ENCODE assay signal across 19 mouse cellular contexts in the genomic region with DNA sequence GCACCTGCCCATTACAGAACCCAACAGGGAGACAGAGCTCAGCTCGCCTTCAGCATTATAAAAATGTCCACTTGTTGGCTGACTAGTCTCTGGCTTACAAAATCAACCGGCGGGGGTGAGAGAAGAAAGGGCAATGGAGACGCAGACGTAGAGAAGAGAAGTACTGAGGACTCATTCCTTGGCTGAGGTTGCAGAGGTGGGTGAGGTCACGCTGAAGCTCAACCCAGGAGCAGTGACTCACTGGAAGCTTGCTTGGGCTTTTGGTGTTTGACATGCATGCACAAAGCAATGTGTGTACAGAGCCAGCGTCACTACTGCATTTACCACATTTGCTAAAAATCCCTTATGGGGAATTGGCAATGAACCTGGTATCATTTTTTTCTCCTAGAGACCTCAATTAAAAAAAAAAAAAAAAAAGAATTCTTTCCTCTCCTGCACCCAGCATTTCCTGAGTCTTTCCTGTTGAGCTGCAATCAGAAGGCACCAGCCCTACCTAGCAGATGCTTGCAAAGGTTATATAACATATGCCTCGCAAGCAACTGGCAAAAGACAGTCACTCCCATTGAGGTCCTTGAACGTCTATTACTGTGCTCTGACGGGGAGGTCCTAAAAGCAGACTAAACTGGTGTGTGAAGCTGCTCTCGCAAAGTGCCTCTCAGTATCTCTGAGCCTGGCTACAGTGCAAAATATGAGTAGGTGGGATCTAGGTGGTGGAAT.
DNase-seq lines count a peak whose midpoint lies in the region; ATAC-seq and TF ChIP-seq lines count a peak whose summit lies in the region.
"Had no signal": no experiment of that assay in that cellular context is flagged by ENCODE, and none has a peak within 500 bp of the region (broad histone marks: within the 10 kb centered on the region; RNA-seq: fewer than 3 reads in every experiment).

No protein-coding gene starts in this region.

- no peak for TF ChIP-seq POLR2A in cerebellum, adult 2 months (IDR thresholded peaks at IDR 0.05; ENCODE audit: borderline replicate concordance, insufficient read depth, low read length)

- peak; percentile 52 to 65 for DNase-seq in cerebellum, adult 2 months
- no peak for DNase-seq in cerebellum, postnatal 4 days (ENCODE audit: low spot score in 2 of 2)
- peak; percentile 14 for DNase-seq in lung, postnatal 0 days (ENCODE audit: low spot score)
- no peak for DNase-seq in lung, postnatal 14 days
- peak; percentile 84 for DNase-seq in brain, adult 2 months (ENCODE audit: low read depth, low spot score)
- DNase-seq in neural tube, embryonic 10.5 days (ENCODE audit: extremely low spot score, low spot score): no peak
- DNase-seq: cerebellum, postnatal 14 days; heart, adult 18-20 months; kidney, adult 18-20 months; kidney, postnatal 36 days; layer of hippocampus, postnatal 36 days had no signal

- H3K27me3 ChIP-seq in cerebellum, adult 2 months (ENCODE audit: control insufficient read depth, insufficient read depth, low read length): no peaks in the 10 kb centered on the region
- H3K27me3 ChIP-seq in lung, postnatal 0 days (replicated peaks; ENCODE audit: insufficient read depth, low read length): no peaks in the 10 kb centered on the region
- H3K27me3 ChIP-seq: embryonic facial prominence, embryonic 13.5 days; hindbrain, embryonic 15.5 days; midbrain, embryonic 15.5 days; neural tube, embryonic 13.5 days had no signal

- no peak overlapping the region for H3K4me2 ChIP-seq in lung, postnatal 0 days (replicated peaks; ENCODE audit: low read depth, low read length)
- H3K4me2 ChIP-seq: embryonic facial prominence, embryonic 13.5 days; hindbrain, embryonic 15.5 days; midbrain, embryonic 15.5 days; neural tube, embryonic 13.5 days had no signal

- H3K9ac ChIP-seq in lung, postnatal 0 days (replicated peaks; ENCODE audit: low read depth): no peak overlapping the region
- H3K9ac ChIP-seq: embryonic facial prominence, embryonic 13.5 days; hindbrain, embryonic 15.5 days; liver, embryonic 14.5 days; midbrain, embryonic 15.5 days; neural tube, embryonic 13.5 days had no signal

- no peak for TF ChIP-seq CTCF in cerebellum, adult 2 months (IDR thresholded peaks at IDR 0.05; ENCODE audit: borderline replicate concordance, insufficient read depth, low read depth, low read length)
- no peak for TF ChIP-seq CTCF in lung, postnatal 0 days (IDR thresholded peaks at IDR 0.05)

- H3K9me3 ChIP-seq in lung, postnatal 0 days (ENCODE audit: low read length): no peaks in the 10 kb centered on the region
- H3K9me3 ChIP-seq: embryonic facial prominence, embryonic 13.5 days; forebrain, embryonic 10.5 days; hindbrain, embryonic 15.5 days; midbrain, embryonic 15.5 days; neural tube, embryonic 13.5 days had no signal

- H3K27ac ChIP-seq in cerebellum, adult 2 months (ENCODE audit: insufficient read depth, low read length): peak overlapping the region; percentile 79
- H3K27ac ChIP-seq in lung, postnatal 0 days (ENCODE audit: low read length): no peak overlapping the region
- H3K27ac ChIP-seq: embryonic facial prominence, embryonic 13.5 days; forebrain, embryonic 10.5 days; hindbrain, embryonic 15.5 days; liver, embryonic 14.5 days; macrophage; midbrain, embryonic 15.5 days; neural tube, embryonic 13.5 days had no signal

- H3K4me1 ChIP-seq in cerebellum, adult 2 months (ENCODE audit: control insufficient read depth, insufficient read depth, low read length): peaks cover 18% of the 10 kb centered on the region
- no peaks in the 10 kb centered on the region for H3K4me1 ChIP-seq in lung, postnatal 0 days (ENCODE audit: insufficient read depth, low read depth, low read length)
- H3K4me1 ChIP-seq: embryonic facial prominence, embryonic 13.5 days; forebrain, embryonic 10.5 days; hindbrain, embryonic 15.5 days; midbrain, embryonic 15.5 days; neural tube, embryonic 13.5 days had no signal

- no peak for TF ChIP-seq EP300 in lung, postnatal 0 days (IDR thresholded peaks at IDR 0.05)

- no peak overlapping the region for H3K4me3 ChIP-seq in cerebellum, adult 2 months (replicated peaks; ENCODE audit: insufficient read depth, low read depth, low read length)
- H3K4me3 ChIP-seq in lung, postnatal 0 days (ENCODE audit: low read depth, low read length): no peak overlapping the region
- H3K4me3 ChIP-seq: embryonic facial prominence, embryonic 13.5 days; forebrain, embryonic 10.5 days; hindbrain, embryonic 15.5 days; midbrain, embryonic 15.5 days; neural tube, embryonic 13.5 days had no signal

- ATAC-seq in lung, postnatal 0 days: no peak
- ATAC-seq in monocyte, adult 5-6 weeks (replicated peaks; ENCODE audit: insufficient number of reproducible peaks, low FRiP score, low TSS enrichment, poor library complexity, severe bottlenecking): 0 out of 2 replicates have a peak, but pooled peaks have one; percentile 47

- H3K36me3 ChIP-seq in lung, postnatal 0 days (ENCODE audit: insufficient read depth, low read length): no peaks in the 10 kb centered on the region
- H3K36me3 ChIP-seq: embryonic facial prominence, embryonic 13.5 days; forebrain, embryonic 10.5 days; hindbrain, embryonic 15.5 days; midbrain, embryonic 15.5 days; neural tube, embryonic 13.5 days had no signal

- 29% methylated on average over 11 of the region's 11 CpGs for WGBS in cerebellum, adult 2 months
- WGBS in lung, postnatal 0 days: 71% methylated on average over 11 of the region's 11 CpGs

Comparison
In these comparisons a context has a peak if more than half of its experiments do, and no peak if none do; other contexts are left out.
1. DNase-seq: peak in cerebellum, adult 2 months (2 of 2), lung, postnatal 0 days (single experiment) and brain, adult 2 months (single experiment); none in cerebellum, postnatal 4 days (0 of 2), lung, postnatal 14 days (single experiment) and neural tube, embryonic 10.5 days (single experiment).